Mouse (Mus musculus): ENCODE results near the gene Atg4d.

DNA sequence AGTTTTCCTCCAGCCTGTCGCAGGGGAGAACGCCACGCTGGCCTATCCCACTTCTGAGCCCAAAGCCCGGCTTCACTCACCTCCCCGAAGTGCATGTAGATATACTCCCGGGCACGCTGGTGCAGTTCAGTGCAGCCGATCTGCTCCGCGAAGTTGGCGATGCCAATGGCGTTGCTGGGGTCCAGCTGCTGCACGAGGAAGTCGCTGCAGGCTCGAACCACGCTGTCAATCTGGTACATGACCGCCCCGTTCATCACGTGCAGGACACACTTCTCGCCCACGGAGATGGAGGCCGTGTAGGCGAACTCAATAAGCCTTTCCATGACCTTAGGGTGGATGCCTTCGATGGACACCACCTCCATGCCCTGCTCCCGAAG, 28.1 kb upstream of the Atg4d start:
- TF ChIP-seq POLR2A (IDR thresholded peaks at IDR 0.05; ENCODE audit: control insufficient read depth in 1 of 2, insufficient read depth in 1 of 2, low read depth in 1 of 2, low read length in 2 of 2, poor library complexity in 1 of 2) (no peak), CTCF (IDR thresholded peaks at IDR 0.05 in 2 of 3, conservative IDR thresholded peaks at IDR 0.05 in 1 of 3; ENCODE audit: control insufficient read depth in 1 of 3, insufficient read depth in 1 of 3, low read depth in 2 of 3, low read length in 3 of 3, poor library complexity in 1 of 3, severe bottlenecking in 1 of 3) (no peak), GATA1 (IDR thresholded peaks at IDR 0.05; ENCODE audit: low read depth, low read length) (no peak), USF1 (IDR thresholded peaks at IDR 0.05; ENCODE audit: low read depth, low read length) (no peak), BHLHE40 (IDR thresholded peaks at IDR 0.05; ENCODE audit: borderline replicate concordance, low read depth, low read length) (no peak), JUND (IDR thresholded peaks at IDR 0.05; ENCODE audit: low read depth, low read length) (no peak), EP300 (IDR thresholded peaks at IDR 0.05; ENCODE audit: low read depth in 1 of 2, low read length in 2 of 2) (no peak), SMC3 (IDR thresholded peaks at IDR 0.05; ENCODE audit: low read depth, low read length) (no peak), NRF1 (IDR thresholded peaks at IDR 0.05; ENCODE audit: insufficient read depth, low read depth, low read length, poor library complexity, severe bottlenecking) (no peak), POLR2AphosphoS5 (IDR thresholded peaks at IDR 0.05; ENCODE audit: borderline replicate concordance, low read depth, low read length) (no peak), TAL1 (IDR thresholded peaks at IDR 0.05; ENCODE audit: low read length) (no peak)
